Mouse (Mus musculus): ENCODE measurements around the gene Ccdc88c. TPM values are rescaled to one million over a fixed set of nuclear protein-coding genes. Genes with fewer than 3 reads are reported as not detected.

Ccdc88c gene
- polyA plus RNA-seq, 1 experiment from 2014 or later = 9.0 TPM

DNA sequence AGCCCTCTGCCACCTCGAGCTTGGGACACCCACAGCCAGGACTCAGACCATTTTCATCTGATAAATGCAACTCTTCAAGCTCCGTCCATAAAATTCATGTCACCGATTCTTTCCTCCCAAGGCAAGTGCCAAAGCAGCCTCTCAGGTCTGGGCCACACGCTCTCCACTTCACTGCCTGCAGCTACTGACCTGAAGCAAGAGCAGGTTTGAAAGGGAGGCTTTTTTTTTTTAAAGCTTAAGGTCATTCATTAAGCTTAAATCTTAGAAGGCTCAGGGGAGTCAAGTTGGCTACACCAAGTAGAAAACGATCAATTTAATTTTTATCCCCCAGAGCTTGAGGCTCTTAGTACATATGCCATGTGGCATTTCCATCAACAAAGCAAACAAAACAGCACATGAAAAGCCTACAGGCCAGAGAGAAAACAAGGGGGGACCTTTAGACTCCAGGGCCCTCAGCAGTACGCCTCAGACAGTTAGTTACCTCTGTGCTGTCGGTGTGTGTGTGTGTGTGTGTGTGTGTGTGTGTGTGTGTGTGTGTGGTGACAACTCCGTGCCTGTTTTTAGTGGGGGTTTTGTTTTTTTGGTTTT lies 15.7 kb downstream of the Ccdc88c start:
- H3K36me3 ChIP-seq (ENCODE audit: control insufficient read depth, insufficient read depth, low read length) = no peaks in the 10 kb centered on the region
- H3K4me1 ChIP-seq (ENCODE audit: control insufficient read depth, insufficient read depth, low read depth, low read length) = peaks cover 30% of the 10 kb centered on the region
- no peak overlapping the region for H3K4me3 ChIP-seq (ENCODE audit: low read length)
- no peak overlapping the region for H3K4me2 ChIP-seq (ENCODE audit: low read length)
- no peak overlapping the region for H3K9ac ChIP-seq (ENCODE audit: low read depth, low read length)
- no peaks in the 10 kb centered on the region for H3K9me3 ChIP-seq (ENCODE audit: control insufficient read depth, low read length)
- ATAC-seq = no peak
- no peak overlapping the region; the same call in 1 of the 2 replicates for H3K27ac ChIP-seq (ENCODE audit: low read depth, low read length)
- WGBS = 55% methylated on average over 8 of the region's 8 CpGs
- no peaks in the 10 kb centered on the region for H3K27me3 ChIP-seq (replicated peaks; ENCODE audit: control insufficient read depth, insufficient read depth, low read length)

DNA sequence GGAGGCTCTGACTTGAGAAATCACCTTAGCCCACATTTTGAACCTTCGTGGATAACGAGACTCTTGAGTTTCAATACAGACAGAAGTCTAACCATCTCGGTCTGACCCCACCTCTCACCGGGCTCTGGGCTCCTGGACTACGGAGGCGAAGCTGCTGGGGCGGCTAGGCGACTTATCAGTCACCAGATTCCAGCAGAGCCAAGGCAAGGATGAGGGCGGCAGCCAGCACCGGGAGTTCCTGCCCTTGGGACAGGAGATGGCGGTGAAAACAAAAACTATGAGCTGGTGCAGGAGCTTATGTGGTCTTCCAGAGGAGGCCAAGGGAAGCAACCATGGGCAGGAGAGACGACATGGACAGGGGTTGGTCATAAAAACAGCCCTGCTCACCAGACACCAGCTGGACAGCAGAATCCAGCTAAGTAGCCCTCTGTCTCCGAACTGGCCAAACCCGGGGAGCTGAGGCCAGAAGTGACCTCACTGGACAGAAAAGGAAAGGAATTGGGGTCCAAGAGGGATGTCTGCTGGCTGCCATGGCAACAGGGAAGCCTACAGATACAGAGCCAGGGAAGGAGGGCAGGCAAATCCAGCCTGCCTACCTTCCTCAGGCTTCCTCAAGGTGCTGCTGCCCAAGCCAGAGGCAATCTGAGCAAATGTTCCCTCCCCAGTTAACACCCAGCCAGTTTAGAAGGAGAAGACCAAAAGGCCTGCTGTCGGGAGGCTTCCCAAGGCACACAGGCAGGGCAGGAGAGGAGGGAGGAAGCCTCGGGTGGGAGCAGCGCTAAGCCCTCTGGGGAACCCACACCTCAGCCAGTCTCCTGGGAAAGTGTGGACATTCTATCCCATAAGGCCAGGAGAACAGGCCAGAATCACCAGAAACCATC lies 16.4 kb downstream of the Ccdc88c start:
- 40% methylated on average over 17 of the region's 17 CpGs for WGBS
- H3K27me3 ChIP-seq (replicated peaks; ENCODE audit: control insufficient read depth, insufficient read depth, low read length) = no peaks in the 10 kb centered on the region
- no peaks in the 10 kb centered on the region for H3K36me3 ChIP-seq (ENCODE audit: control insufficient read depth, insufficient read depth, low read length)
- H3K4me3 ChIP-seq (ENCODE audit: low read length) = no peak overlapping the region
- ATAC-seq = no peak
- peaks cover 32% of the 10 kb centered on the region for H3K4me1 ChIP-seq (ENCODE audit: control insufficient read depth, insufficient read depth, low read depth, low read length)
- no peak overlapping the region for H3K4me2 ChIP-seq (ENCODE audit: low read length)
- H3K9ac ChIP-seq (ENCODE audit: low read depth, low read length) = no peak overlapping the region; the same call in 1 of the 2 replicates
- no peaks in the 10 kb centered on the region for H3K9me3 ChIP-seq (ENCODE audit: control insufficient read depth, low read length)
- no peak overlapping the region; the same call in 1 of the 2 replicates for H3K27ac ChIP-seq (ENCODE audit: low read depth, low read length)

- Histone ChIP-seq H3K4me3 (ENCODE audit: low read length) (no peak overlapping the region), H3K27ac (ENCODE audit: low read depth, low read length) (no peak overlapping the region), H3K4me2 (ENCODE audit: low read length) (no peak overlapping the region), H3K27me3 (replicated peaks; ENCODE audit: control insufficient read depth, insufficient read depth, low read length) (no peaks in the 10 kb centered on the region), H3K36me3 (ENCODE audit: control insufficient read depth, insufficient read depth, low read length) (no peaks in the 10 kb centered on the region), H3K9ac (ENCODE audit: low read depth, low read length) (no peak overlapping the region), H3K9me3 (ENCODE audit: control insufficient read depth, low read length) (no peaks in the 10 kb centered on the region), H3K4me1 (ENCODE audit: control insufficient read depth, insufficient read depth, low read depth, low read length) (peaks cover 24% of the 10 kb centered on the region)
- ATAC-seq = no peak
- WGBS = 94% methylated on average over 7 of the region's 7 CpGs
Observed at GRCm38 (mm10) chr12:101011017-101011416, 17.8 kb downstream of the Ccdc88c start.

GRCm38 (mm10) chr12:101010148-101010920 lies 18.5 kb downstream of the Ccdc88c start:
- H3K9ac ChIP-seq (ENCODE audit: low read depth, low read length) = no peak overlapping the region
- no peak overlapping the region for H3K27ac ChIP-seq (ENCODE audit: low read depth, low read length)
- no peak overlapping the region for H3K4me3 ChIP-seq (ENCODE audit: low read length)
- no peaks in the 10 kb centered on the region for H3K27me3 ChIP-seq (replicated peaks; ENCODE audit: control insufficient read depth, insufficient read depth, low read length)
- H3K9me3 ChIP-seq (ENCODE audit: control insufficient read depth, low read length) = no peaks in the 10 kb centered on the region
- no peak overlapping the region for H3K4me2 ChIP-seq (ENCODE audit: low read length)
- H3K4me1 ChIP-seq (ENCODE audit: control insufficient read depth, insufficient read depth, low read depth, low read length) = peaks cover 21% of the 10 kb centered on the region
- 78% methylated on average over 10 of the region's 10 CpGs for WGBS
- no peak for ATAC-seq
- no peaks in the 10 kb centered on the region for H3K36me3 ChIP-seq (ENCODE audit: control insufficient read depth, insufficient read depth, low read length)

- peaks cover 22% of the 10 kb centered on the region for H3K4me1 ChIP-seq (ENCODE audit: control insufficient read depth, insufficient read depth, low read depth, low read length)
- no peak for ATAC-seq
- 89% methylated on average over 4 of the region's 4 CpGs for WGBS
Observed at GRCm38 (mm10) chr12:101009225-101009624, 19.6 kb downstream of the Ccdc88c start.

DNA sequence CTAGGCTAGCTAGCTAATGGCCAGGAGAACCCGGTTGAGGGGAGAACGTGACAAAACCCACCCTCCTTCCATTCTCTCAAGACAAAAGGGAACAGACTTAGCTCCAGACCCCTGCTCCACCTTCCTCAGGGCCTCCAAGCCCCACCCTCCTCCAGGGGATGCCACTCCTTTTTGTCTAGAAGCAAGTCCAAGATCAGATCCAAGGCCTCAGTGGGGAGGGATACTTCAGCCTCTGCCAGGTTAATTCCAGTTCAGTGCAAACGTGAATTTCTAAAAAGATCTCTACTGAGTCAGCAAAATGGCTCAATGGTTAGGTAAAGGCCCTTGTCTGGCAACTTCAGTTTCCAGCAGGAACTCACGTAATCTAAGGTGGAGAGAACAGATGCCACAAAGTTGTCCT lies 20.2 kb downstream of the Ccdc88c start:
- no peaks in the 10 kb centered on the region for H3K9me3 ChIP-seq (ENCODE audit: control insufficient read depth, low read length)
- no peak overlapping the region; the same call in 1 of the 2 replicates for H3K9ac ChIP-seq (ENCODE audit: low read depth, low read length)
- WGBS = 32% methylated on average over 4 of the region's 4 CpGs
- no peaks in the 10 kb centered on the region for H3K27me3 ChIP-seq (replicated peaks; ENCODE audit: control insufficient read depth, insufficient read depth, low read length)
- H3K36me3 ChIP-seq (ENCODE audit: control insufficient read depth, insufficient read depth, low read length) = no peaks in the 10 kb centered on the region
- H3K4me3 ChIP-seq (ENCODE audit: low read length) = no peak overlapping the region
- no peak overlapping the region; the same call in 1 of the 2 replicates for H3K27ac ChIP-seq (ENCODE audit: low read depth, low read length)
- peaks cover 22% of the 10 kb centered on the region for H3K4me1 ChIP-seq (ENCODE audit: control insufficient read depth, insufficient read depth, low read depth, low read length)
- no peak for ATAC-seq
- H3K4me2 ChIP-seq (ENCODE audit: low read length) = no peak overlapping the region

More at GRCm38 (mm10) chr12:101009225-101009624, 19.6 kb downstream of the Ccdc88c start:
- Histone ChIP-seq H3K36me3 (ENCODE audit: control insufficient read depth, insufficient read depth, low read length) (no peaks in the 10 kb centered on the region), H3K4me2 (ENCODE audit: low read length) (no peak overlapping the region), H3K4me3 (ENCODE audit: low read length) (no peak overlapping the region), H3K27me3 (replicated peaks; ENCODE audit: control insufficient read depth, insufficient read depth, low read length) (no peaks in the 10 kb centered on the region), H3K9ac (ENCODE audit: low read depth, low read length) (no peak overlapping the region), H3K9me3 (ENCODE audit: control insufficient read depth, low read length) (no peaks in the 10 kb centered on the region), H3K27ac (ENCODE audit: low read depth, low read length) (no peak overlapping the region)

DNA sequence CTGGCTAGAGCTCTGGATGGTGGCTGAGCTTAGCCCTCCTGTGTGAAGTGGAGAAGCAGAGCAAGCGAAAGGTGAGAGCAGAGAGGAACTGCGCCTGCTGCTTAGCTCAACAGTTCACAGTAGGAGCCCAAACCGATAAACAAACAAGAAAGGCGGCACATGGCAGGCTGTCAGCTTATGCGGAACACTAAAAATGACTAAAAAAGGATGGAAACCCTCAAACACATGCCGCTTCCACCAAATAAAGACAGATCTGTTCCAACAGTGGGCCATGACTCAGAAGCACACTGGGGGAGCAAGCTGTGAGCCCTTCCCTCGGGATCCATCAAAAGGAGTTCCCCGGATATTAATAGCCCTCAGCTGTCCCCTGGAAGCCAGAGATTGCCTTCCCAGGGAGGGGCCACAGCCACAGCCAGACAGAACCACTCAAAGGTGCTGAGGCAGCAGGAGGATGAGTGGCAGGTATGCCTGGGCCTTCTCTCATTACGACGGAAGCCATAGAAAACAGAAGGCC lies 20.8 kb downstream of the Ccdc88c start:
- 0 out of 2 replicates have a peak, but pooled peaks have one; percentile 12 for ATAC-seq
- H3K27ac ChIP-seq (ENCODE audit: low read depth, low read length) = no peak overlapping the region; the same call in 1 of the 2 replicates

GRCm38 (mm10) chr12:101007427-101007826 lies 21.4 kb downstream of the Ccdc88c start:
- WGBS = 83% methylated on average over 9 of the region's 9 CpGs
- no peaks in the 10 kb centered on the region for H3K9me3 ChIP-seq (ENCODE audit: control insufficient read depth, low read length)
- no peak overlapping the region for H3K4me2 ChIP-seq (ENCODE audit: low read length)
- H3K9ac ChIP-seq (ENCODE audit: low read depth, low read length) = no peak overlapping the region
- H3K27ac ChIP-seq (ENCODE audit: low read depth, low read length) = no peak overlapping the region
- H3K4me3 ChIP-seq (ENCODE audit: low read length) = no peak overlapping the region
- H3K36me3 ChIP-seq (ENCODE audit: control insufficient read depth, insufficient read depth, low read length) = no peaks in the 10 kb centered on the region
- H3K27me3 ChIP-seq (replicated peaks; ENCODE audit: control insufficient read depth, insufficient read depth, low read length) = no peaks in the 10 kb centered on the region
- peaks cover 18% of the 10 kb centered on the region for H3K4me1 ChIP-seq (ENCODE audit: control insufficient read depth, insufficient read depth, low read depth, low read length)
- no peak for ATAC-seq

More for the DNA sequence above, 20.8 kb downstream of the Ccdc88c start:
- no peak overlapping the region for H3K4me2 ChIP-seq (ENCODE audit: low read length)
- H3K36me3 ChIP-seq (ENCODE audit: control insufficient read depth, insufficient read depth, low read length) = no peaks in the 10 kb centered on the region
- peaks cover 22% of the 10 kb centered on the region for H3K4me1 ChIP-seq (ENCODE audit: control insufficient read depth, insufficient read depth, low read depth, low read length)
- no peak overlapping the region; the same call in 1 of the 2 replicates for H3K9ac ChIP-seq (ENCODE audit: low read depth, low read length)
- H3K9me3 ChIP-seq (ENCODE audit: control insufficient read depth, low read length) = no peaks in the 10 kb centered on the region
- no peaks in the 10 kb centered on the region for H3K27me3 ChIP-seq (replicated peaks; ENCODE audit: control insufficient read depth, insufficient read depth, low read length)
- no peak overlapping the region for H3K4me3 ChIP-seq (ENCODE audit: low read length)
- 30% methylated on average over 10 of the region's 10 CpGs for WGBS
